Mouse (Mus musculus) cerebellum, adult 2 months (tissue): ENCODE data around the gene Zfp988.
"Not testable (repeated sequence)": the region's sequence is repeated elsewhere in the genome, so short reads cannot be mapped to it uniquely, and the experiment has no call there.

Experiments
- CTCF ChIP-seq: fragments of 200-500 bp; IDR thresholded peaks from 2 replicates; pipeline ENCODE4 v1.5.1; 2011; ENCODE audit warnings: low read depth, mild to moderate bottlenecking, control low read depth, low read length, moderate library complexity, borderline replicate concordance; ENCODE audit not compliant: insufficient read depth
- POLR2A ChIP-seq: fragments of 200-500 bp; IDR thresholded peaks from 2 replicates; pipeline ENCODE4 v1.6.1; 2011; ENCODE audit warnings: low read length, control low read depth, borderline replicate concordance; ENCODE audit not compliant: insufficient read depth

- TF ChIP-seq CTCF, POLR2A: not testable (repeated sequence)
These were observed 25.1 kb upstream of the Zfp988 start for GRCm38 (mm10) chr4:147280406-147280805.
